Mouse (Mus musculus): ENCODE data around the gene Zfr.
A peak's percentile ranks its signal among the peaks of the same experiment; 100 is the strongest.
"Not testable (repeated sequence)": the region's sequence is repeated elsewhere in the genome, so short reads cannot be mapped to it uniquely, and the experiment has no call there.

The Zfr gene

DNA sequence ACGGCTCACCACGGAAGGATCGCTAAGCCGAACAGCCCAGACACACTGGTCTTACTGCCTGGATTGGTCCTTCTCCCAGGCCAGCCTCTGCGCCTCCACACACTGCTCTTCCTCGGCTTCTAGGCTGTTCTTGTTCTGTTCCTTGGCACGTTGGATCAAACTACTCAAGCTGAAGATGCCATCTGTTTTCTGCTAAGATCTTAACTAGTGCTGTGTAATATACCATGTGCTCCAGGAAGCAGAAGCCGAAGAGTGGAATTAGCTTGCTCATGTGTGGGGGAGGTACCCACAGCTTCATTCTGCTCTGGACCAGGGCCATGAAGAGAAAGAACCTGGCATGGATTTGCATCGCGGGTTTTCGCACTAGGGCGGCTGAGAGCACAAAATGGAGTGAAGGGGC lies 11.2 kb upstream of the Zfr start:
- no peak for DNase-seq (ENCODE audit: low read depth, low spot score)

DNA sequence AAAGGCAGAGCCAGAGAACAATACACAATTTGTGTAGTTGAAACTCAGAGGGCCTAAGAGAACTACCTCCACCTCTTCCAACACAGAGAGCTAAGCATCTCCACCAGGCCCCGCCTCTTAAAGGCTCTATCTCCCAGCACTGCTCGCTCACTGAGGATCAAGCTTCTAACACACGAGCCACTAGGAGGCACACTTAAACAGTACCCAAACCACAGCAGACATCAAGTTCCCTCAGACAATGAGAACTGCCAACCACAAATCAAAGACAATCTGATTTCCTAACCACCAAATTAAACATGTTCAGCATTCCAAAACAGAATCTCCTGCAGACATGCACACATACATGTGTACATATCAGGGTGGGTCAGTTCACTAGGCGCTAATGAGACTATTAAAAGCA lies 9.4 kb upstream of the Zfr start:
- DNase-seq (ENCODE audit: low read depth, low spot score): peak; percentile 50

DNA sequence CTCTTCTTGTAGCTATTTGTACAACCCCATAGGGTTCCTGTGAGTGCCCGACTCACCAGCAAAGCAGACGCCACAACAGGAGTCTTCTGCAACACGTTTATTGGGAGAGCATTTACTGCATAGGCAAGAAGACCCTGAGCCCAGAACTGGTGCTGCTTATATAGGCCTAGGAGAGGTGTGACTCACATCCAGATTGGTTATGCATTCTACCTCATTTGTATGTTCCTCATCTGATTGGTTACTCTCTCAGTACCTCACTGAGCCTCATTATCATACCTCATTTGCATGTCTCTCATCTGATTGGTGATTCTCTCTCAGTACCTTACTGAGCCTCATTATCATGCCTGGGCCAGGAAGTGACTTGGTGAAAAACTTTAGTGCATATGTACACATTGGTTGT lies 8.7 kb upstream of the Zfr start:
- DNase-seq (ENCODE audit: low read depth, low spot score): not testable (repeated sequence)

DNA sequence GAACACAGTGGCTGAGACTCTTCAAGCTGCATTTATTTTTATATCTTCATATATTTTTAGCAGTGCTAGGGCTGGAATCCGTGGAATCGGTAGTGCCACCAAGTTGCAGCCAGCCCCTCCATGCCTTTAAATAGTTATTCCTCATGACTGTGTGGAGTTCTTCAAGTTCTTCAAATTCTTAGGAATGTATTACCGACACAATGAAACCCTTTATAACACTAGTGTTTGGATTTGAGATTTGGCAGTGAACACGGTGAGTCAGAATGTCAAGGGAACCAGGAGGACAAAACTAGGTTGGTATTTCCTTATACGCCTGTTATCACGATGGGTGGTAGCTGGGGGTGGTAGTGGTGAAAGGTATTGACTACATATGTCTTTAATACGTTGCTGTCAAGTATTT lies 6.4 kb upstream of the Zfr start:
- DNase-seq (ENCODE audit: low read depth, low spot score): no peak

DNA sequence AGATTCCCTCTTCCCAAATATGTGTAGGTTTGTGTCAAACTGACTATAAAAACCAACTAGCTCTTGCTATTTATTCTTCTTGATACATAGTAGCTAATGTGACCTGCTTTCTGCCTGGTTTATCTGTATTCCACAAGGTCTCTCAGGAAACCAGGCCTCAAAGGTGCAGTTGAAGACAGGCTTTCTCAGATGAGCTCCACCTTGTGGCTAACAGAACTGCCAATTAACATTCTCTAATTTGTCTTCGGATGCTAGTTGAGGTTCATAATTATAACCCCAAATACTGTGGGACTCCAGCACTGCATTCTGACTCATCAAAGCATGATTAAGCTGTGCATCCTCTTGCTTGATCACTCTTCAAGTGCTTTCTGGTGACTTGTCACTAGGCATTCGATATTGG lies 4.2 kb upstream of the Zfr start:
- peak; percentile 50 for DNase-seq (ENCODE audit: low read depth, low spot score)

DNA sequence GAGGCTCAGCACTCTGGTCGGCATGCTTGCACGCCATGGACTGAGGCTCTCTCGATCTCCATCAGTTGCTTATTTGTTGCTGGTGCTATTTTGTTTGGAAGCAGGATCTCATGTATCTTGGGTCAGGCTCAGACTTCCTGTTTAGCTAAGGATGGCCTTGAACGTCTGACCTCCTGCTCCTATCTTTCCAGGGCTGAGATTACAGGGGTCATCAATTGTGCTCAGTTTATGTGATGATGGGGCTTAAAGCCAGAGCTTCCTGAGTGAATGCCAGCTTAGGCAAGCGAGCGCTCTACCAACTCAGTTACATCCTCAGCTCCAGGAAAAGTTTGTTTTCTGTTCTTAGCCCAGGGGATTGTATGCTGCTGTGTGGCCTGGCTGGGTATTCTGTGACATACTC lies 3.1 kb upstream of the Zfr start:
- no peak for DNase-seq (ENCODE audit: low read depth, low spot score)

DNA sequence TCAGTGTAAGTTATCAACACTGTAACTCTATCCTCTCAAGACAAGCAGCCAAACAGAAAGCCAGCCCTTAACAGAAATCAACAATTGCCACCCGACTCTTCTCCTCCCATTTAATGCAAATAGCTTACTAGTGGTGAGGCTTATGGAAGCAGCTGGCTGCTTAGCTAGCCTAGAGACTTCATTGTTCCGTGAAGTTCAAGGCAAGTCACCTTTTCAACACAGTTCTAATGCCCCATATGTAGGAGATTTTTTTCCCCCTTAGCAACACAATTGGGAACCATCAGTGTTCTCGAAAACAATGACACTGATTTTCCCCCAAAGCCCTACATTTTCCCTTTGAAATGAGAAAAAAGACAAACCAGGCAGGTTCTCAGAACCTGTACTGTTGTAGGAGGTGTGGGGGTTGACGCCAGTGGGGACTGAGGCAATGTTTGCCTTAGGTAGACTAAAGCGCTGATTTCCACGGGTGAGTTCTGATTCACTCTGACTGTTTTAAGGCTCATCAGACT lies 1.9 kb upstream of the Zfr start:
- peak; percentile 20 for DNase-seq (ENCODE audit: low read depth, low spot score)

DNA sequence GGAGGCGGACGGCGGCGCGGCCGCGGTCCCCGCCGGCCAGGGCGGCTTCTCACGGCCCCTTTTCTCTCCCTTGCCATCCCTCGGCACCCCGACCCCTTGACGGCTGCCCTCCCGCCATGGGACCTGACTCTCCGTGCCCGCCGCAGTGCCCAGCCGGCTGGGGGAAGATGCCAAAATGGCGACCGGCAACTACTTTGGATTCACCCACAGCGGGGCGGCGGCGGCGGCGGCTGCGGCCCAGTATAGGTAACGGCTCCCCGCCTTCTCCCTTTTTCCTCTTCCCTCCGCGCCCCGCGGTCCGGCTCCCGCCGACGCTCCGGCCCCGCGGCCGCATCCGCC lies 431 bp downstream of the Zfr start:
- DNase-seq (ENCODE audit: low read depth, low spot score): no peak

DNA sequence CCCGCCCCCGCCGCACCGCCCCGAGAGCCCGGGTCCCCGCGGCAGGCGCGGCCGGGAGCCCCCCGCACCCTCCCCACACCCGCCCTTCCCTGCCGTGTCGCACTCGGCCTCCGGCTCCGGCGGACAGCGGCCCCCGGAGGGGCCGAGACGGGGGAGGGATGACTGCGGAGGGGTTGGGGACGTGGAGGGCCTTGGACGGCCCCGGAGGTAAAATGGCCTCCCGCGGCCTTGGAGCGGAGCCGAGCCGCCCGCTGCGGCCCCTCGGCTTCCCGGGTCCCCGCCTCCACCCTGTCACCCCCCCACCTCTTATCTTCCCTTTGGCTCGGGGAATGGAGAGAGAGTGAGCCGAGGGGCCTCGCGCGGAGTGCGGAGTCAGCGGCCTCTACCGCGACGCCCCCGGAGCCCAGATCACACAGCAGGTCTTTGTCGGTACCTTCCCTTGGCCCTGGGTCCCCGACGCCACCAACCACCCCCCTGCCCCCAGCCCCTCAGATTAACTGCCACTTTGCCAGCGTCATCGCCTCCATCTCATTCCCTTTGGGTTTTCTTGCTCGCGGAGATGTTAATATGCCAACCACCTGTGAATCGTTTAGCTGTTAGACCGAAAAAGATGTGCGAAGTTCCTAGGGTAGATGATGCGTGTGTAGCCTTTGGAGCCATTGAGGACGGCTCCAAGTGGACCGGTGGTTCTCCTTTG lies 949 bp downstream of the Zfr start:
- DNase-seq (ENCODE audit: low read depth, low spot score): peak; percentile 69

DNA sequence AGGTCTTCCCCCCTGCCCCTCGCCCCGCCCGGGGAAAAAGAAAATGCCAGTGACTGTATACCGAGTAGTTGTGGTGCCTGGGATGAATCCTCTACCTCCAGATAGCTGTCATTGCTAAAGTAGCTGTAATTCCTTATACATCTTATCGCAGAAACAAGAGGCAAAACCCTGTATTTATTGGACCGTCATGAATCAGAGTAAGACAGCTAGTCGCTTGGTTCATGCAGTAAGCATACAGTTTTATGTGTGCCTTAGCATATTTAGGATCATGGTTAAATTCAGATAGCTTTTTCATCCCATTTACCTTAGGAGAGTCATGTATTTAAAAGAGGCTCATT lies 1.5 kb downstream of the Zfr start:
- no peak for DNase-seq (ENCODE audit: low read depth, low spot score)

DNA sequence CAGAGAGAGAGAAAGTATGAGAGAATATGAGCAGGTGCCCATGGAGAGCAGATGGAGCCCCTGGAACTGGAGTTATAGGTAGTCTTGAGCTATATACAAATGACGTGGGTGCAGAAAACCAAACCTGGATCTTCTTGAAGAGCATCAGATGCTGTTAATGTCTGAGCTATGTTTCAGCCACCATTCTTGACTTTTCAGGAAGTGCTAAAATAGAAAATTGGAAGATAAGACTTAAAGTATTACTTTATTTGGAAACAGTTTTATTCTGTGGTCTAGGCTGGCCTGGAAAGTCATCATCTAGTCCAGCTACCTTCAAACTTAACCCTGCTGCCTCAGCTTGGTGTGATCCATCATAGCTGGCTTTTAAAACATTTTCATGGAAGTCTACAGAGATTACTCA lies 7.3 kb downstream of the Zfr start:
- DNase-seq (ENCODE audit: low read depth, low spot score): no peak

DNA sequence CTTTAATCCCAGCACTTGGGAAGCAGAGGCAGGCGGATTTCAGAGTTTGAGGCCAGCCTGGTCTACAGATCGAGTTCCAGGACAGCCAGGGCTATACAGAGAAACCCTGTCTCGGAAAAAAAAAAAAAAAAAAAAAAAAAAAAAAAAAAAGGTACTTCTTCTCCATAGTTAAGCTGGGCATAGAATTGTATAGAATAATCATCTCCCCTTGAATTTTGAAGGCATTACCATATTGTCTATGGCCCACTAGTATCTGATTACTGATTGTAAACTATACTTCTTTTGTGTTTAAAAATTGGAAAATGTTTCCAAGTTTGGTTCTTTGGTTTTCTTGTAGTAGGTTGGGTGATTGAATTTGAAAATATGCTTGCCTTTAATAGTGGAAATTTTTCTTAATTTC lies 13.2 kb downstream of the Zfr start:
- DNase-seq (ENCODE audit: low read depth, low spot score): not testable (repeated sequence)

DNA sequence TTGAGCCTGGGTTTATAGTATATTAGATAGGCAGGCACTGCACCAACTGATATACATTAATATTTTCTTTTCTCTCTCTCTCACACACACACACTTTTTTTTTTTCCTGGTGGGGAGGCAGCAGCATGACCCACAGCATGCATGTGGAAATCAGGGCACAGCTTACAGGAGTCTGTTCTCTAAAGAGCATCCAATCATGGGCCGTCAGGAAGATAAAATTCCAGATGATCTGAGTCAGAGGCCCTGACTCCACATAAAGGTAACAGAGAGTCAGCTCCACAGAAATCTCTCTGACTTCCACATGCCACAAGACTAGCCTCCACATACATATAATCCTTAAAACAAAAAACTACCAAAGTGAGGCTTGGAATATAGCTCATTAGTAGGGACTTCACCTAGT lies 16.9 kb downstream of the Zfr start:
- no peak for DNase-seq (ENCODE audit: low read depth, low spot score)

DNA sequence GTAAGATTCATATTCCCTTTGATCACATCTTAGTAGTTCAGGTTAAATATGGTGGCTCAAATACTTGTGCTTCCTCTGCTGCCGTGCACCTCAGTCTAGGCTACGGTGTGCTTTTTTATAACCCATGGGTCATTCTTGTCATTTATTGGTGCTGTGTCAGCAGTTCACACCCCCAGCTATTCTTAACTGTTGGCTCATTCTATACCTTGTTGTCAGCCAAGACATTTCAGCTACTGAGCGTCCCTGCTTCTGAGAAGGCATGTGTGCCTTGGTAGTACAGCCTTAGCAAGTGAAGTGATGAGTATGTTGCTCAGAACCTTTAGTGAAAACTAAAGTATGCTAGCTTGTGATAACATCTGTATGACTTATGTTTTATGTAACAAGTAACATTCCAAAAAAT lies 17.7 kb downstream of the Zfr start:
- no peak for DNase-seq (ENCODE audit: low read depth, low spot score)

DNA sequence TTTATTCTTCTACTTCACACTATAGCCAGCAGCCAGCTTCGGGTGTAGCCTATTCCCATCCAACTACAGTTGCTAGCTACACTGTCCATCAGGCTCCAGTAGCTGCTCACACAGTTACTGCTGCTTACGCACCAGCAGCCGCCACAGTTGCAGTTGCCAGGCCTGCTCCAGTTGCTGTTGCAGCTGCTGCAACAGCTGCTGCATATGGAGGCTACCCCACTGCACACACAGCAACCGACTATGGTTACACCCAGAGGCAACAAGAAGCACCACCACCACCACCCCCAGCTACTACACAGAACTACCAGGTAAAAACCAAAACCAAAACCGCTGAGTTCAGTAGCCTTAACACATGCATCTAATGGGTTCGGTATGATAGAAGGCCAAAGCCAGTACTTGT lies 18.7 kb downstream of the Zfr start:
- peak; percentile 29 for DNase-seq (ENCODE audit: low read depth, low spot score)

DNA sequence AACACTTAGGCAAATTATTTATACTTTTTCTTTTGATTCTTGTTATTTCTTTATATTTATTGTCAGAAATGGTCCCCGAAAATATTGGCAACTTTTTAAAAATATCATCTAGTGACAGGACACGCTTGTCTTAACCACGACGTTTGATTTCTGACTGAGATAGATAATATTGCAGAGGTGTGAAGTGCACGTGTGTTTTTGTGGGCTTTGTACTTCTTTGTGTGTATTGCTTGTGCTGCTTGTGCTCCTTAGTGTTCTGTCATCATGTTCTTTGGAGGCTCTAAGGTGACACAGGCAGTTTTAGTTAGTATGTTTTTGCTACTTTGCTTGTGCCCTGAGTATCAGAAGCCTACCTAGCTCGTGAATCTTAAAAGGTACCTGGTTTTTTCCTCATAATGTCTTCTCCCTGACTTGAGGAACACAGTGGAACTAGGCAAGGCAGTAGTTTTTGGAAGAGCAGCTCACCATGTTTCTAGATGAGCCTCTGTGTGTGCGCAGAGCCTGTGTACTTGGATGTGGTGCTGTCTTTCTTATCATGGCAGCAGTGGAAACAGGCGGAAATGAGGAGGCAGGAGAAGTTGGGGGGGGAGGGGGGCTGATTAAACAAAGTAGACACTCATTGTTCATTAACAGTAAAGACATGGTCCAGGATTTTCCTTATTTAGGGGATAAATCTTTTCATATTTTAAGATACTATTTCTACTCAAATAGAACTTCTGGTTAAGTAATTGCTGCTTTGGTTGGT lies 23.5 kb downstream of the Zfr start:
- no peak for DNase-seq (ENCODE audit: low read depth, low spot score)

DNA sequence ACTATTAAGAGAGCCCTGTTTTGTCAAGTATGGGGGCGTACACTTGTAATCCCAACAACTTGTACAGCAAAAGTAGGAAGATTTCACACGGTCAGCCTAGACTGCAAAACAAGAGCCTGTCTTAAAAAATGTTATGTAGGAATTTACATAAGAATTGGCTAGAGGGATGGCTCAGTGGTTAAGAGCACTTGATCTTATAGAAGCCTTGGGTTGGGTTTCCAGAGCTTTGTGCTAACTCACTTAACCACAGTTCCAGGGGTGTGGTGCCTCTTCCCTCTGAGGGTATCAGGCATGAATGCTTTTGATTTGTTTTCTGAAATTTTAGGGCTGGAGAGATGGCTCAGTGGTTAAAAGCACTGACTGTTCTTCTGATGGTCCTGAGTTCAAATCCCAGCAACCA lies 29.8 kb downstream of the Zfr start:
- DNase-seq (ENCODE audit: low read depth, low spot score): no peak

DNA sequence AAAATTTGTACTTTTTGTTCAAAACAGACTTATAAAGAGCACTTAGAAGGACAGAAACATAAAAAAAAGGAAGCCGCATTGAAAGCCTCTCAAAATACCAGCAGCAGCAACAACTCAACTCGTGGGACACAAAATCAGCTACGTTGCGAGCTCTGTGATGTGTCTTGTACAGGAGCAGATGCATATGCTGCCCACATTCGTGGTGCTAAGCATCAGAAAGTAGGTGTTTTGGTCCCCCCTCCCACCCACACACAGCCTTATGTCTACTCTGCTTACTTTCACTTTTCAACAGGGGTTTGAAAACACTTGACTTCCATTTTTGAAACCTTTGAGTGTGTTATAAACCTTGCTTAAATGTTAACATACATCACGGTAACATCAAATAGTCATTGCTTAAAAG lies 31.9 kb downstream of the Zfr start:
- peak; percentile 22 for DNase-seq (ENCODE audit: low read depth, low spot score)

DNA sequence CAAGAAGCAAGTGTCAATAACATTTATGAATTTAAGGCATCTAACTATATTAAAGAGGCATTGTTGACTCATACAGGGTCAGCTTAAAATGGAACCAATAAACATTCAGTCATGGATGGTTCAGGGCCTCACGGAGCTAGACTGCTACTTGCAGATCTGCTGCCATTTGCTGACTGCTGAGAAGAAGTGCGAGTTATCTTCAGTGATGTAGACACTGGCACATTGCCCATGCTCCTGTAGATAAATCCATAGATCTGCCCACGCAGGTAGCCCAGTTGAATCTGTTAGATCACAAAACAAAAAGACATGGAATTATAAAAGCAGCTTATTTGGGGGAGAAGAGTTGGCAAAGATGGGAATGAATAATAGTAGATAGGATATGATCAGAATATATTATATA lies 36.1 kb downstream of the Zfr start:
- DNase-seq (ENCODE audit: low read depth, low spot score): no peak

DNA sequence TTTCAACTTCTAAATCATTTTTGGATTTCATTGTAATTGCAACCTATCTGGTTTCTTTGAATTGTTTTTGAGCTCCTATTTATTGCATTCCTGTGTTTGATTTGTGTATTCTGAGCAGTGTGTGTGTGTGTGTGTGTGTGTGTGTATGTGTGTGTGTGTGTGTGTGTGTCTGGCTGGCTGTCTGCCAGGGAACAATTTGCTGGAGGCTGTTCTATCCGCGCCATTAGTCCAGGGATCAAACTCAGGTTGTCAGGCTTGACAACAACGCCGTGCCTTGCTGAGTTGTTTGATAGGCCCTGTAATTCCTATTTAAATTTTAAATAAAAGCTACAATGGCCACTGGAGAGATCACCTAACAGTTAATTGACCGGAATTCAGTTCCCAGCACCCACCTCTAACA lies 60.5 kb downstream of the Zfr start:
- DNase-seq (ENCODE audit: low read depth, low spot score): no peak

DNA sequence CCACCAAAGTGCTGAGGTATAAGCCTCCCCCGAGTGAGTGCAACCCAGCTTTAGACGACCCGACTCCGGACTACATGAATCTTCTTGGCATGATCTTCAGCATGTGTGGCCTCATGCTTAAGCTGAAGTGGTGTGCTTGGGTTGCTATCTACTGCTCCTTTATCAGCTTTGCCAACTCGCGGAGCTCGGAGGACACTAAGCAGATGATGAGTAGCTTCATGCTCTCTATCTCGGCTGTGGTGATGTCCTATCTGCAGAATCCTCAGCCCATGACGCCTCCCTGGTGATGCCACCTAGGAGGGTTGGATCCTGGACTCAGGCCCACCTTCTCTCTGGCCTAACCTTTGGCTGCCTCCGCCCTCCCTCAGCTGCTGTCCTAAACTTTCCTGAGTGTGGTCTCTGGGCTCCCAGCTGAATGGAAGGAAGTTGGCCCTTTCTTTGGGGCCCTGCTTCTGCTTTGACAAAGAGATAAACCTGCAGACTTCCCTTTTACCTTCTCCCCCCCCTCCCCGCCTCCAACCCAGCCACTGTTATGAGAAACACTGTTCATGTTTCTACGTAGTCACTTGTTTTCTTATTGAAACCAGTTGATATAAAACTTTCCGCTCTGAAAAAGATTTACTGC lies 63.7 kb downstream of the Zfr start:
- DNase-seq (ENCODE audit: low read depth, low spot score): not testable (repeated sequence)

DNA sequence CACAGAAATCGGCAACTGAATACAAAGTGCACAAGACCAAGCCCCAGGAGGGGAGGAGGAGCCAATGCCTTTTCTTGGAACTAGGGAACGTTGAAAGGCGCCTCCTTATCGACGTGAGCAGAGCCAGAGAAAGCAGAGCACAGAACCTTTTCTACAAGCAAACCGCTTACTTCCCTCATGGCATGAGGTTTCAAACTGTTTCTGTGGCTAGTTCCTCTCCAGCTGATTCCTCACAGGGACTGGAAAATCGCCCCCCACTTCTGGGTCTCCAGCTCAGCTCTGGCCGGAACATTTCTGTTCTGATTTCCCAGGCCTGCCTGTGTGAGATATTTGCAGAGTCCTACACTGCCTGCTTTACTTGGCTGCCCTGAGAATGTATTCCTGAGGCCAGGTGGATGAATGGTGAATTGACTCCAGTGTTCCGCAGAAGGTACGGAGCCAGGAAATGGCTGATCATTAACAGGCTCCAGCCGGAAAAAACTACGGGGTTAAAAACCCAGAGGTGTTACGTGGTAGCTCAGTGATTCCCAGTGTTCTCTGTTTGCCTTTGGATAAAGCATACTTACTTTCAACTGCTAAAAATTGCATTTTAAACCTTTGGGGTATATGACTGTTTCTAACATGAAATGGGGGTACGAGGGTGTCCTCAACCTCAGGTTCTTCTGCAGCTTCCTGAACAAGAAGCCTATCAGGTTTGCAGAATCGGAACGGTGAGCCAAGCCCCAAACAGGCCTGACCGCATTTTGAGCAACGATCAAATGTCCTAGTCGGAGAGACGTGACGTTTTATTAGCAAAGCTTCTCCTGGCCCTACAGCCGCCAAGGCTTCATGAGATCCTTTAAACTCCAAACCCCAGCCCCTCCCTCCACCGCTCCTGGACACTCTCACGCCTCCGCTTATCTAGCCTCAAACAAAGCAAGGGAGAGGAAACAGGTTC lies 76.5 kb downstream of the Zfr start:
- DNase-seq (ENCODE audit: low read depth, low spot score): no peak
